Mouse (Mus musculus) lung, postnatal 25 days (tissue): ENCODE results near the gene Chd3.
"Not testable (repeated sequence)": the region's sequence is repeated elsewhere in the genome, so short reads cannot be mapped to it uniquely, and the experiment has no call there.

Experiments
- DNase-seq: peaks from one replicate; pipeline ENCODE4 v3.0.0; 2022; ENCODE audit warnings: low spot score

The Chd3 gene

DNA sequence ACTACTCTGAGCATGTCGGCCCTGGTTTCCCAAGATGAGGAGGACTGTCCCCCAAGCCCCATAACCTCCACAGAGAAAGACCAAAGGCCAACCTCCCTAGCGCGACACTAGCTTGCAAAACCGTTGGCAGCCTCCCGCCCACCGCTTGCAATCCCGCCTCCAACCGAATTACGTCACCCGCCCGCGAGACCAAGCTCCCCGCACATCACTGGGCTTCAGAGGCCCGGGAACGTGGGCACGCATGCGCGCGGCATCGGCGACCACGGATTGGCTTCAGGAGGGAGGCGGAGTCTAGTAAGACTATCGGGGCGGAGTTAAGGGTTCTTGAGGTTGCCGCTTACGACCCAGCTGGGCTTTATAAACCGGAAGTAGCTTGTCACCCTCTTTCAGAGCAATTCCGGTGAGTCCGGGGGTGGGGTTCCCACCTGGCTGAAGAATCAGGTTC lies 45.5 kb downstream of the Chd3 start, which contains the start of the genes Cntrob and Trappc1:
TSS of gene Cntrob (minus strand) at position 109 of the 445 bp plus-strand sequence.
TSS of gene Trappc1 (plus strand) at position 314 of the 445 bp plus-strand sequence.
- DNase-seq = peak; percentile 99

DNA sequence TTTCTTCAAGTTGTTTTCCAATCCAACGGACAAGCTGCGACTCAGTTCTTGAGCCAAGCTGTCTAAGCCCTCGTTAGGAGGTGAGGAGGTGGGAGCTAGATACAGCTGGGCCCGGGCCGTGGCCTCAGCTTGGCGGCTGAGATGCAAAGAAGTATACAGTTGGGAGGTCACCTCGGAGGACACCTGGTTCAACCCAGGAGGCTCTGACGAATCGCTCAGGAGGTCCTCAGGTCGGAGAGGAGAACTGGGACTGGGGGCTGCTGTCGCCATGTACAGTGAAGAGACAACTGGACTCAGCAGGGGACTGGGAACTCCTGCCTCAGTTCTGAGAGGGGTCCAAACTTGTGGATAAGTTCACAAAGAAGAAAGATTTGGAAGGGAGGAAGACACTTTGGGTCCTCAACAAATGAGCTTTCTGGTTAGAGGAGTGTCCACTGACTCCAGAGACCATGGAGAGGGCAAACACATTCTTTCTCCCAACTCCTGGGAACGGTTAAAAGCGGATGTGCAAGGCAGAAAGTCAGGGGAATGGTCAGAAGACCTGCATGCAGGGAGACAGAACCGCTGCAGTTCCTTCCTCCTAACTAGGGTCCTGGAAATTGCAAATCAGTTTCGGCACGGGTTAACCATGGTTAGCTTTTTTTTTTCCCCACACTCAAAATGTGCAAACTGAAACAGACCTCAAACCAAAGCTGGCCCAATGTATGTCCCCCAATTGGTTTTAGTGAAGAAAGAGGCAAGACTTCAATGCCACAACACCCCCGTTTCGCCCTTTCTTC lies 46.3 kb downstream of the Chd3 start:
- DNase-seq = no peak

DNA sequence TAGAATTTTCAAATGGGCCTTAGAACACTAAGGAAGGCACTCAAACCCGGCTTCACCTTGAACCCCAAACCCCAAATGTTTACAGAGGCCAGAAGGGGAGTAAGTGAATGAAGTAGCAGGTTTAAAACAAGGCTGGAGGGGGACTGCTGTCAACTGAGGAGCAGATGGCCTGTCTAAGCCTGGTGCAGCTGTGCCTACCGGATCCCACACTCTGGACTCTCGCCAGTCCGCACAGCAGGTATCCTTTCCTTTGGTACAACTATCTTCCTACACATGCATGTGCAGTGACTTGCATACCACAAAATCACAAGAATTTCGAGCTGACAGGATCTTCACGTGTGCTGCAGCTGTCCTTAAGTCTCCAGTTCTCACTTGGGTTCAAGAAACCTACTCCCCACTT lies 47.2 kb downstream of the Chd3 start:
- no peak for DNase-seq

DNA sequence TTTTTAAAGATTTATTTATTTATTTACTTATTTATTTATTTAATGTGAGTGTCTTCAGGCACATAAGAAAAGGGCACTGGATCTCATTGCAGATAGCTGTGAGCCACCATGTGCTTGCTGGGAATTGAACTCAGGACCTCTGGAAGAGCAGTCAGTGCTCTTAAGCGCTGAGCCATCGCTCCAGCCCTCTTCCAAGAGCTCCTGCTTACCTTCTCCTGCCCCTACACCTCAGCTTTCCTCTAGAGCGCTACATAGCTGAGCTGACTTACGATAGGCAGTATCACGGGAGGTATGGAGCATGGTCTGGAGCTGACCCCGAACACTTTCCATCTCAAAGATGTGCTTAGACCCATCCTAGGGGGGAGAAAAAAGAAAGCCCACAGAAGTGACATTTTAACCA lies 47.6 kb downstream of the Chd3 start:
- no peak for DNase-seq

DNA sequence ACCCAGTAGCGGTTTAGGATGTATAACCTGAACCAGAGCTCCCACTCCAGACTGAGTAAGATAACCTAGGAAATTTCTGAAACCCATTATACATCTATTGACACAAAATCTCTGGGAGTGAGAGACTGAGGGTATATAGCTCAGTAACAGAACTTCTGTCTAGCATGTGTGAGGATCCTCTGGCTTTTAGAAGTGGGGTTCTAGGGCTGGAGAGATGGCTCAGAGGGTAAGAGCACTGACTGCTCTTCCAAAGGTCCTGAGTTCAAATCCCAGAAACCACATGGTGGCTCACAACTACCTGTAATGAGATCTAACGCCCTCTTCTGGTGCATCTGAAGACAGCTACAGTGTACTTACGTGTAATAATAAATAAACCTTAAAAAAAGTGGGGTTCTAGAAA lies 51.2 kb downstream of the Chd3 start:
- DNase-seq = not testable (repeated sequence)

DNA sequence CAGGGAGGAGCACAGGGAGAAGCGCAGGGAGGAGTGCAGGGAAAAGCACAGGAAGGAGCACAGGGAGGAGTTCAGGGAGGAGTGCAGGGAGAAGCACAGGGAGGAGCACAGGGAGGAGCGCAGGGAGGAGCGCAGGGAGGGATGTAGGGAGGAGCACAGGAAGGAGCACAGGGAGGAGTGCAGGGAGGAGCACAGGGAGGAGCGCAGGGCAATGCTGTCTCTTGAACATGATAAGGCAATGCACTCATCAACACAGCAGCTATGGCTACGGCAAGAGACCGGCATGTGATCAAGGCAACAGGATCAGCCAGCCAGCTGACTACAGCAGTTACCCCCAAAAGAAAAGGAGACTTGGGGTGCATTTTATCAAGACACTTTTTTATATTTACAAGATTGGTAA lies 52.8 kb downstream of the Chd3 start:
- DNase-seq = no peak

DNA sequence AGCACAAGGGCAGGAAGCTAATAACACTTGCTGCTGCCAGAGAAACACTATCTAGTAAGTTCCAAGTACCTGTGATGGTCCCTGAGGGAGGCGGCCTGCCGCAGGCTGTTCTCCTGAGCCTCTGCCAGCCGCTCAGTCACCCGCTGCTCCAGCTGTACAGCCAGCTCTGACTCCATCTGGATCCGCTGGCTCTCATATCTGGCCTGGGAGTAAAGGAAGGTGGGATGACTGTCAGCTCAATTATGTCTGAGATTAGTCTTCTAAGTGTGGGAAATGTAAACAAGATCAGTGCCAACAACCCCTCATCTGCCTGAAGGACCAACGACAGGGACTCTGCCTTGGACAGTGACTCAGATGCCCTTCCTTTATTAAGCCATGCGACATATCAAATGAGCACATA lies 57.9 kb downstream of the Chd3 start:
- DNase-seq = no peak

DNA sequence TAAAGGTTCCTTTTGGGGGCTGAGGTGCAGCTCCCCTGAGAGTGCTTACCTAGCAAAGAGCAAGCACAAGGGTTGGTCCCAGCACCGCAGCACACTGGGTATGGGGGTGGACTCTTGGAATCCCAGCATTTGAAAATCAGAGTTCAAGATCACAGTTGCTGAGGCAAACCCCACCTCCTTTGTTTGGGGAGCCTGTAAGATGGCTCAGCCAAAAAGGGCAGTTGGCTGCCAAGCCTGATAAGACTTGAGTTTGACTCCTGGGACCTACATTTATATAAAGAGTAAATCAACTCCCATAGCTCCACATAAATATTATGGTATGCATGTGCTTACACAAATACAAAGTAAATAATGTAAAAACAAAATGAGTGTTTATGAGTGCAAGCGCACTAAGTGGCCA lies 63.2 kb downstream of the Chd3 start:
- DNase-seq = no peak

DNA sequence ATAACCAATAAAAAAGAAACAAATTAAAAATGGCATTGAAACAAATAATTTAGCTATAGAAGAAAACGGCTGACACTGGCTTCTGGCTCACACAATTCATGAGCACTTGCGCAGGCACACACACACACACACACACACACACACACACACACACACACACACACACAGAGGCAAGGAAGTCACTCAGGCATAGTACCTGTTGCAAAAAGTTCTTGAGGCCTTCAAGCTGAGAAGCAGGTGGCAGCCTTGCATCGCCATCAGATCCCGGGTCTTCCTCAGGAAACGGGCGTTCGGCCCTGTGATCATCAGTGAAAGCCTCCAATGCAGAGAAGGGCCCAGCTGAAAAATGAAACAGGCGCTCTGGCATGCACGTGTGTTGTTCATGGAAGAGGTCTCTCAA lies 63.9 kb downstream of the Chd3 start:
- no peak for DNase-seq

DNA sequence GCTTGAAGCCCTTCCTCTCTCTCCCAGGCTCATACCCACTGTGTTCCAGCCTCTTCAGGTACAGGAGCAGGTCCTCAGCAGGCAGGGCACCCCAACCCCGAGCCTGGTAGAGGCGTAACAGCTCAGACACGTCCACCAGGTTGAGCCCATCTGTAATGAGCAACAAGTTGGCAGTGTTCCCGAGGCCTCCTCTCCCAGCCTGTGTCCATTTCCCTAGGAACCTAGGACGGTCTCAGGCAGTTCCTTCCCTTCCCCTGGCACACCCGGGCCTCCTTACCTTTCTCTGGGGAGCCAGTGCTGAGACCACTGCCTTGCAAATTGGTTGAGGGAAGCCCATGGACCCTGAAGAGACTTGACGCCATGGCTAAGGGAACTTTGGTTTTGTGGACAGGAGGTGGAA lies 66.4 kb downstream of the Chd3 start:
- no peak for DNase-seq

DNA sequence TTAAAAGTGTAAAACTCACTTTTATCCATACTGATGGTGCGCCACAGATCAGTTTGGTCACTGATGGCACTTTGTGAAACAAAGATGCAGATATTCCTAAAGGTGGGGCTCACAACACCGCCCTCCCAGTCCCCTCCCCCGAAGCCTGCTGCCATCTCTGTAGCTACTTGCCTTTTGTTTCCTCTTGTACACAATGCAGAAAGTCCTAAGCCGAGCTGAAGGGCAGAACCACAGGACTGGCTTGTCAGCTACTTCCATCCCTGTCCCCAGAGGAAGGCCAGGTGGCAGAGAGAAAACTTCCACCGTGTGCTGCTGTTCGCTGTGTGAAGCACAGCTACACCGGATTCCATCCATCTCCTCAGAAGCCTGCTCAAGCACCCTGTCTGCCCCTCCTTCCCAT lies 71.0 kb downstream of the Chd3 start:
- no peak for DNase-seq

DNA sequence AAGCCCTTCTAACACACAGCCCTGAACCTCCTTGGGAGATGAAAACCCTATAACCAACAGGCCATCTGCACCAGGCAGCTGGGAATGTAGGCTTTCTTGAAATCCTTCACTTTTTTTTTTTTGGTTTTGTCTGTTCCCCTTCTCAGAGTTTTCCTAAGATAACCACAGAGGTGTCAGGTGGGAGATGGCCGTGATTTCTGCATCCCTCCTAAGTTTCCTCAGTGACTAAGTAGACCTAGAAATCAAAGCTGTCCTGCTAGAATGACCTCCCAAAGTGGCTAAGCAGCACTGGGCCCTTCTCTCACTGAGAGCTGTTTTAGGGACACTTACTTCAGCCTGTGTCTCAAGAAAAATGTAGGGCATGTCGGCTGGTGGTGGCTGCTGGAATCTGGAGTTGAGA lies 71.4 kb downstream of the Chd3 start:
- no peak for DNase-seq

DNA sequence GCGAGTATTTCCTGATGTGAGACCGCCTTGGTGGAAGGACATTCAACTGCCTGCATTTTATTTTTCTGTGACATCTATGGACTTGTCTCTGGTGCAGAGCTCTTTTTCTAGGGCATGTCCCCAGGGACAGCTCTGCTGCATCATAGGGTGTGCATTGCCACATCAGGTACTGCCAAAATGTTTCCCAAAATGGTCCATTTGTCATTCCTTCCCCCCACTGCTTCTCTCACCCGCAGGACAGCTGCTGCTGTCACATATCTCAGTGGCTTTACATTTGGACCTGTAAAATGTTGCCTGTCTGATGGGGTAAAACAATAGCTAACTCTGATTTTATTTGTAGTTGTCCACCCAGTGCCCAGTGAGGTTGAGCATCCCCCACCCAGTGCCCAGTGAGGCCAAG lies 73.9 kb downstream of the Chd3 start:
- no peak for DNase-seq
